Mouse (Mus musculus) megakaryocyte, embryonic 14.5 days (primary cell): ENCODE data around the gene Fermt2. TPM values are rescaled to one million over a fixed set of nuclear protein-coding genes. Genes with fewer than 3 reads are reported as not detected.
"Not testable (repeated sequence)": the region's sequence is repeated elsewhere in the genome, so short reads cannot be mapped to it uniquely, and the experiment has no call there.

ENCODE experiments used
- H3K27me3 ChIP-seq: replicated peaks from 2 replicates; pipeline ENCODE3; 2012; ENCODE audit warnings: inconsistent platforms
- H3K36me3 ChIP-seq: replicated peaks from 2 replicates; pipeline ENCODE3; 2012; ENCODE audit warnings: low read length, inconsistent platforms, mixed read lengths
- H3K4me1 ChIP-seq: 2 replicates; pipeline ENCODE4 v1.6.1; 2012; ENCODE audit warnings: inconsistent platforms
- H3K4me3 ChIP-seq: replicated peaks from 2 replicates; pipeline ENCODE3; 2012; ENCODE audit warnings: moderate library complexity, mild to moderate bottlenecking, inconsistent platforms
- H3K9me3 ChIP-seq: 2 replicates; pipeline ENCODE4 v1.6.1; 2012; ENCODE audit warnings: inconsistent platforms
- FLI1 ChIP-seq: IDR thresholded peaks from 2 replicates; pipeline ENCODE4 v1.6.1; 2012; ENCODE audit warnings: low read length, inconsistent platforms, mixed read lengths
- GATA1 ChIP-seq: IDR thresholded peaks from 3 replicates; pipeline ENCODE4 v1.6.1; 2012; ENCODE audit warnings: mixed read lengths, low read length, inconsistent platforms, borderline replicate concordance
- polyA plus RNA-seq: library from polyadenylated mRNA; stranded (reverse); fragments of >175 nt; gene quantifications from 2 replicates; pipeline ENCODE4 v1.2.3, GENCODE M21; 2012; ENCODE audit warnings: low replicate concordance; ENCODE audit not compliant: insufficient read depth

The Fermt2 gene
- polyA plus RNA-seq, 1 experiment = not detected

- Histone ChIP-seq H3K4me3 (no peak overlapping the region), H3K27me3 (peaks cover 3% of the 10 kb centered on the region), H3K36me3 (no peaks in the 10 kb centered on the region), H3K9me3 (no peaks in the 10 kb centered on the region), H3K4me1 (no peaks in the 10 kb centered on the region)
- no peak for TF ChIP-seq FLI1
- TF ChIP-seq GATA1 = no peak
These were observed 19.1 kb downstream of the Fermt2 start for GRCm38 (mm10) chr14:45510787-45511186.

GRCm38 (mm10) chr14:45507923-45508322, 22.0 kb downstream of the Fermt2 start:
- TF ChIP-seq FLI1 (no peak), GATA1 (no peak)
- peaks cover 3% of the 10 kb centered on the region for H3K27me3 ChIP-seq
- no peaks in the 10 kb centered on the region for H3K4me1 ChIP-seq
- H3K36me3 ChIP-seq = no peaks in the 10 kb centered on the region
- no peaks in the 10 kb centered on the region for H3K9me3 ChIP-seq
- no peak overlapping the region for H3K4me3 ChIP-seq

GRCm38 (mm10) chr14:45507447-45507846, 22.5 kb downstream of the Fermt2 start:
- peaks cover 3% of the 10 kb centered on the region for H3K27me3 ChIP-seq
- TF ChIP-seq FLI1 (no peak), GATA1 (no peak)
- H3K4me3 ChIP-seq = no peak overlapping the region
- no peaks in the 10 kb centered on the region for H3K36me3 ChIP-seq
- no peaks in the 10 kb centered on the region for H3K9me3 ChIP-seq
- no peaks in the 10 kb centered on the region for H3K4me1 ChIP-seq

- peaks cover 3% of the 10 kb centered on the region for H3K27me3 ChIP-seq
- H3K4me3 ChIP-seq = no peak overlapping the region
- no peaks in the 10 kb centered on the region for H3K9me3 ChIP-seq
- no peaks in the 10 kb centered on the region for H3K36me3 ChIP-seq
- TF ChIP-seq GATA1 (no peak), FLI1 (no peak)
- no peaks in the 10 kb centered on the region for H3K4me1 ChIP-seq
These were observed 22.9 kb downstream of the Fermt2 start for GRCm38 (mm10) chr14:45507032-45507431.

GRCm38 (mm10) chr14:45506165-45506564, 23.8 kb downstream of the Fermt2 start:
- no peak overlapping the region for H3K4me3 ChIP-seq
- peaks cover 3% of the 10 kb centered on the region for H3K27me3 ChIP-seq
- no peak for TF ChIP-seq FLI1
- no peak for TF ChIP-seq GATA1
- no peaks in the 10 kb centered on the region for H3K9me3 ChIP-seq
- H3K36me3 ChIP-seq = no peaks in the 10 kb centered on the region
- no peaks in the 10 kb centered on the region for H3K4me1 ChIP-seq

- Histone ChIP-seq H3K9me3 (no peaks in the 10 kb centered on the region), H3K4me3 (no peak overlapping the region), H3K27me3 (no peaks in the 10 kb centered on the region), H3K4me1 (no peaks in the 10 kb centered on the region), H3K36me3 (no peaks in the 10 kb centered on the region)
- no peak for TF ChIP-seq GATA1
- TF ChIP-seq FLI1 = no peak
These were observed 25.4 kb downstream of the Fermt2 start for GRCm38 (mm10) chr14:45504422-45505113.

GRCm38 (mm10) chr14:45503934-45504333, 26.0 kb downstream of the Fermt2 start:
- no peak for TF ChIP-seq GATA1
- TF ChIP-seq FLI1 = no peak
- Histone ChIP-seq H3K4me3 (no peak overlapping the region), H3K4me1 (no peaks in the 10 kb centered on the region), H3K36me3 (no peaks in the 10 kb centered on the region), H3K9me3 (no peaks in the 10 kb centered on the region), H3K27me3 (no peaks in the 10 kb centered on the region)

GRCm38 (mm10) chr14:45500052-45500451, 29.9 kb downstream of the Fermt2 start:
- H3K4me1 ChIP-seq = no peaks in the 10 kb centered on the region
- H3K36me3 ChIP-seq = no peaks in the 10 kb centered on the region
- H3K27me3 ChIP-seq = no peaks in the 10 kb centered on the region
- TF ChIP-seq FLI1 (no peak), GATA1 (no peak)
- H3K9me3 ChIP-seq = no peaks in the 10 kb centered on the region
- no peak overlapping the region for H3K4me3 ChIP-seq

- Histone ChIP-seq H3K4me1 (no peaks in the 10 kb centered on the region), H3K9me3 (peaks cover 4% of the 10 kb centered on the region; the same call in 1 of the 2 replicates), H3K27me3 (no peaks in the 10 kb centered on the region), H3K36me3 (no peaks in the 10 kb centered on the region), H3K4me3 (no peak overlapping the region)
- TF ChIP-seq GATA1 (no peak), FLI1 (no peak)
These were observed 32.8 kb downstream of the Fermt2 start for GRCm38 (mm10) chr14:45497116-45497515.

- not testable (repeated sequence) for H3K4me1 ChIP-seq, H3K27me3 ChIP-seq, H3K36me3 ChIP-seq, H3K4me3 ChIP-seq, H3K9me3 ChIP-seq
These were observed 34.1 kb downstream of the Fermt2 start for GRCm38 (mm10) chr14:45495810-45496209.

GRCm38 (mm10) chr14:45493891-45494290, 36.0 kb downstream of the Fermt2 start:
- TF ChIP-seq FLI1 (no peak), GATA1 (no peak)
- peaks cover 4% of the 10 kb centered on the region; the same call in 1 of the 2 replicates for H3K9me3 ChIP-seq
- H3K4me1 ChIP-seq = no peaks in the 10 kb centered on the region
- H3K27me3 ChIP-seq = no peaks in the 10 kb centered on the region
- no peaks in the 10 kb centered on the region for H3K36me3 ChIP-seq
- H3K4me3 ChIP-seq = no peak overlapping the region
